Mouse (Mus musculus) midbrain, embryonic 16.5 days (tissue): ENCODE results near the gene Gpr84. TPM values are rescaled to one million over a fixed set of nuclear protein-coding genes. Genes with fewer than 3 reads are reported as not detected.

Experiments
- ATAC-seq: fragments of 200-750 bp; cut with Nextera tagmentation; 2 replicates; pipeline ENCODE4 v1.8.0; 2017; ENCODE audit warnings: moderate TSS enrichment
- H3K27ac ChIP-seq: fragments of 300-500 bp; sonication (generic); 2 replicates; pipeline ENCODE4 v1.5.1; 2014; ENCODE audit warnings: mild to moderate bottlenecking, low read length, mixed read lengths
- H3K27me3 ChIP-seq: fragments of 300-500 bp; sonication (generic); 2 replicates; pipeline ENCODE4 v1.6.1; 2014; ENCODE audit warnings: low read depth, low read length, mixed read lengths; ENCODE audit not compliant: control insufficient read depth, insufficient read depth
- H3K36me3 ChIP-seq: fragments of 300-500 bp; sonication (generic); 2 replicates; pipeline ENCODE4 v1.6.1; 2014; ENCODE audit warnings: mild to moderate bottlenecking, low read length, moderate library complexity, mixed read lengths; ENCODE audit not compliant: control insufficient read depth, insufficient read depth
- H3K4me1 ChIP-seq: fragments of 300-500 bp; sonication (generic); 2 replicates; pipeline ENCODE4 v1.6.1; 2014; ENCODE audit warnings: mild to moderate bottlenecking, low read length, mixed read lengths; ENCODE audit not compliant: control insufficient read depth, insufficient read depth
- H3K4me2 ChIP-seq: fragments of 300-500 bp; sonication (generic); 2 replicates; pipeline ENCODE4 v1.6.1; 2014; ENCODE audit warnings: mild to moderate bottlenecking, low read length, mixed read lengths
- H3K4me3 ChIP-seq: fragments of 300-500 bp; sonication (generic); 2 replicates; pipeline ENCODE4 v1.5.1; 2014; ENCODE audit warnings: low read depth, mild to moderate bottlenecking, low read length, moderate library complexity, mixed read lengths
- H3K9ac ChIP-seq: fragments of 300-500 bp; sonication (generic); 2 replicates; pipeline ENCODE4 v1.6.1; 2014; ENCODE audit warnings: low read depth, low read length, mixed read lengths
- H3K9me3 ChIP-seq: fragments of 300-500 bp; sonication (generic); replicated peaks from 2 replicates; pipeline ENCODE4 v1.6.1; 2014; ENCODE audit warnings: mild to moderate bottlenecking, low read length, mixed read lengths; ENCODE audit not compliant: control insufficient read depth, poor library complexity, severe bottlenecking
- WGBS: fragments of 180-500 bp; shearing (Covaris S2); extraction: QIAGEN DNeasy Blood & Tissue Kit; methylation state at CpG from one replicate; pipeline ENCODE4 v1.1.7; 2014; 5-methylcytosine and 5-hydroxymethylcytosine counted together
- polyA plus RNA-seq: library from polyadenylated mRNA; unstranded; fragments of >200 nt; fragmentation: Nextera tagmentation; extraction: Ambion mirVana; gene quantifications from 2 replicates; pipeline ENCODE4 v1.2.1, GENCODE M21; 2015

The Gpr84 gene
- polyA plus RNA-seq, 1 experiment from 2014 or later = 0.64 TPM

- WGBS = 51% methylated on average over 5 of the region's 5 CpGs
- H3K9ac ChIP-seq = peak overlapping the region; percentile 50
Measured at GRCm38 (mm10) chr15:103333081-103333615, 22.7 kb upstream of the Gpr84 start.

GRCm38 (mm10) chr15:103323455-103324247 lies 13.2 kb upstream of the Gpr84 start:
- H3K4me1 ChIP-seq = peaks cover 18% of the 10 kb centered on the region
- H3K4me2 ChIP-seq = peak overlapping the region; percentile 89
- 2% methylated on average over 35 of the region's 40 CpGs for WGBS
- H3K36me3 ChIP-seq = peaks cover 2% of the 10 kb centered on the region; the same call in 1 of the 2 replicates
- peak overlapping the region; percentile 77 for H3K27ac ChIP-seq
- no peaks in the 10 kb centered on the region for H3K9me3 ChIP-seq
- peak overlapping the region; percentile 67 for H3K4me3 ChIP-seq
- H3K9ac ChIP-seq = peak overlapping the region; percentile 88
- peak; percentile 96 for ATAC-seq
- H3K27me3 ChIP-seq = no peaks in the 10 kb centered on the region

More at GRCm38 (mm10) chr15:103333081-103333615, 22.7 kb upstream of the Gpr84 start:
- Histone ChIP-seq H3K4me3 (no peak overlapping the region), H3K4me2 (no peak overlapping the region), H3K9me3 (no peaks in the 10 kb centered on the region), H3K36me3 (no peaks in the 10 kb centered on the region), H3K4me1 (peaks cover 22% of the 10 kb centered on the region), H3K27me3 (no peaks in the 10 kb centered on the region), H3K27ac (no peak overlapping the region)
- ATAC-seq = no peak

GRCm38 (mm10) chr15:103323070-103323454 lies 12.7 kb upstream of the Gpr84 start:
- WGBS = 0% methylated on average over 17 of the region's 26 CpGs
- peak; percentile 63 for ATAC-seq
- H3K4me2 ChIP-seq = peak overlapping the region; percentile 89

GRCm38 (mm10) chr15:103322396-103322795 lies 12.0 kb upstream of the Gpr84 start:
- Histone ChIP-seq H3K4me2 (peak overlapping the region; percentile 89), H3K27ac (peak overlapping the region; percentile 77), H3K9me3 (no peaks in the 10 kb centered on the region), H3K36me3 (peaks cover 6% of the 10 kb centered on the region; the same call in 1 of the 2 replicates), H3K27me3 (no peaks in the 10 kb centered on the region), H3K9ac (peak overlapping the region; percentile 88), H3K4me3 (peak overlapping the region; percentile 67), H3K4me1 (peaks cover 18% of the 10 kb centered on the region)
- 48% methylated on average over 4 of the region's 4 CpGs for WGBS
- no peak for ATAC-seq

More at GRCm38 (mm10) chr15:103323070-103323454, 12.7 kb upstream of the Gpr84 start:
- Histone ChIP-seq H3K4me3 (peak overlapping the region; percentile 67), H3K27me3 (no peaks in the 10 kb centered on the region), H3K9me3 (no peaks in the 10 kb centered on the region), H3K36me3 (peaks cover 5% of the 10 kb centered on the region; the same call in 1 of the 2 replicates), H3K4me1 (peaks cover 18% of the 10 kb centered on the region), H3K9ac (peak overlapping the region; percentile 88), H3K27ac (peak overlapping the region; percentile 77)

- Histone ChIP-seq H3K4me1 (peaks cover 18% of the 10 kb centered on the region), H3K9me3 (no peaks in the 10 kb centered on the region)
- WGBS = 50% methylated on average over 1 of the region's 1 CpGs
Measured at GRCm38 (mm10) chr15:103321076-103321475, 10.7 kb upstream of the Gpr84 start.

GRCm38 (mm10) chr15:103318201-103318816 lies 7.9 kb upstream of the Gpr84 start:
- Histone ChIP-seq H3K4me1 (peaks cover 33% of the 10 kb centered on the region), H3K4me2 (no peak overlapping the region), H3K27me3 (no peaks in the 10 kb centered on the region), H3K36me3 (peaks cover 21% of the 10 kb centered on the region), H3K9ac (no peak overlapping the region), H3K9me3 (no peaks in the 10 kb centered on the region), H3K27ac (no peak overlapping the region), H3K4me3 (no peak overlapping the region)
- 76% methylated on average over 3 of the region's 3 CpGs for WGBS
- no peak for ATAC-seq

More at GRCm38 (mm10) chr15:103321076-103321475, 10.7 kb upstream of the Gpr84 start:
- Histone ChIP-seq H3K4me3 (no peak overlapping the region), H3K9ac (no peak overlapping the region), H3K27me3 (no peaks in the 10 kb centered on the region), H3K4me2 (no peak overlapping the region), H3K27ac (no peak overlapping the region), H3K36me3 (peaks cover 10% of the 10 kb centered on the region)
- ATAC-seq = no peak

GRCm38 (mm10) chr15:103317731-103318130 lies 7.3 kb upstream of the Gpr84 start:
- Histone ChIP-seq H3K9me3 (no peaks in the 10 kb centered on the region), H3K36me3 (peaks cover 21% of the 10 kb centered on the region), H3K27ac (no peak overlapping the region), H3K4me1 (peaks cover 37% of the 10 kb centered on the region), H3K9ac (no peak overlapping the region), H3K27me3 (no peaks in the 10 kb centered on the region), H3K4me2 (no peak overlapping the region), H3K4me3 (no peak overlapping the region)
- ATAC-seq = no peak
- 80% methylated on average over 8 of the region's 8 CpGs for WGBS

GRCm38 (mm10) chr15:103317120-103317519 lies 6.7 kb upstream of the Gpr84 start:
- H3K27me3 ChIP-seq = no peaks in the 10 kb centered on the region
- H3K4me2 ChIP-seq = no peak overlapping the region
- H3K36me3 ChIP-seq = peaks cover 21% of the 10 kb centered on the region
- H3K27ac ChIP-seq = no peak overlapping the region
- H3K9me3 ChIP-seq = no peaks in the 10 kb centered on the region
- no peak overlapping the region for H3K9ac ChIP-seq
- no peak overlapping the region for H3K4me3 ChIP-seq
- ATAC-seq = no peak
- peaks cover 32% of the 10 kb centered on the region for H3K4me1 ChIP-seq
